Mouse (Mus musculus): ENCODE measurements around the gene Zfp503. TPM values are rescaled to one million over a fixed set of nuclear protein-coding genes. Genes with fewer than 3 reads are reported as not detected.

Zfp503 gene
- polyA plus RNA-seq, 1 experiment from 2014 or later, result 39.5 TPM

GRCm38 (mm10) chr14:22014781-22015180 is 25.4 kb upstream of the Zfp503 start:
- peaks cover 12% of the 10 kb centered on the region; the same call in 1 of the 2 replicates for H3K27me3 ChIP-seq
- ATAC-seq (replicated peaks; ENCODE audit: low FRiP score), result no peak
- 41% methylated on average over 4 of the region's 4 CpGs for WGBS
- no peaks in the 10 kb centered on the region for H3K36me3 ChIP-seq
- no peak overlapping the region for H3K9ac ChIP-seq
- no peak overlapping the region for H3K4me3 ChIP-seq (replicated peaks)
- peaks cover 21% of the 10 kb centered on the region for H3K4me1 ChIP-seq
- H3K27ac ChIP-seq, result peak overlapping the region; percentile 30; the same call in 1 of the 2 replicates
- no peaks in the 10 kb centered on the region for H3K9me3 ChIP-seq (replicated peaks)
- no peak overlapping the region for H3K4me2 ChIP-seq

DNA sequence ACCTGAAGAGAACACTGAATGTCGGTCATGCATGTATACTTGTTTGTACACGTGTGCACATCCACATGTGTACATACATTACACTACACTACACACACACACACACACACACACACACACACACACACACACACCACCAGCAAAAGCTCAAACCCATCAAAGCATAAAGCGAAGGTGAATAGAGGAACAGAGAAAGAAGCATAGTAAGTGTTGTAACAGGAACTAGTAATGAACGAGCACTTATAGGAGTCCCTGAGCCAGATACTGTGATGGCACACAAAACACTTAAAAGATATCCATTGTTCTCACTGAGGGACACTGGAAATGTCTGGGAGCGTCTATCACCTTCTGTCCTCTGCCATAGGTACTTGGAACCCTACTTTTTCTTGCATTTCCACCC is 24.9 kb upstream of the Zfp503 start:
- Histone ChIP-seq H3K4me1 (peaks cover 16% of the 10 kb centered on the region), H3K27ac (peak overlapping the region; percentile 30; the same call in 1 of the 2 replicates), H3K36me3 (no peaks in the 10 kb centered on the region), H3K4me3 (replicated peaks) (no peak overlapping the region), H3K9me3 (replicated peaks) (no peaks in the 10 kb centered on the region), H3K4me2 (no peak overlapping the region), H3K9ac (no peak overlapping the region), H3K27me3 (peaks cover 8% of the 10 kb centered on the region; the same call in 1 of the 2 replicates)
- 87% methylated on average over 5 of the region's 5 CpGs for WGBS
- no peak for ATAC-seq (replicated peaks; ENCODE audit: low FRiP score)

DNA sequence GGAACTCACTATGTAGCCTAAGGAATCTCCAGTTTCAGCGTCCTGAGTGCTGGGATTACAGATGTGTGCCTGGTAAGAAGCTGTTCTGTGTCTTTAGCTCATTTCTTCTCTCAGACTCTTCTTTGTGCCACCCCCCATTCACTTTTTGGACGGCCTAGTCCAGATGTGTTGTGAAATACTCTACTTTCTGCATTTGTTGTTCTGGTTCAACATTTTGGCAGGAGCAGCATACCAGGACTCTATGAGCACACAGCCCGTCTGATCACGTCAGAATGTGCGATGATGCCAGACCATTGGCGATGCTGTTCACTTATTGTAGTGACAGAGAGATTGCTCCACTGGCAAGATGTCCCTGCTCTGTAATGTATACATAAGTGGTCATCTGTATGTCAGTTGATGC is 17.6 kb upstream of the Zfp503 start:
- no peak overlapping the region for H3K4me3 ChIP-seq (replicated peaks)
- H3K36me3 ChIP-seq, result no peaks in the 10 kb centered on the region
- H3K27ac ChIP-seq, result no peak overlapping the region
- no peak for ATAC-seq (replicated peaks; ENCODE audit: low FRiP score)
- no peak overlapping the region for H3K9ac ChIP-seq
- no peak overlapping the region for H3K4me2 ChIP-seq
- H3K4me1 ChIP-seq, result no peaks in the 10 kb centered on the region
- H3K9me3 ChIP-seq (replicated peaks), result no peaks in the 10 kb centered on the region
- 86% methylated on average over 6 of the region's 6 CpGs for WGBS
- H3K27me3 ChIP-seq, result peaks cover 5% of the 10 kb centered on the region

GRCm38 (mm10) chr14:22004943-22005342 is 15.5 kb upstream of the Zfp503 start:
- WGBS, result 58% methylated on average over 4 of the region's 4 CpGs
- H3K9me3 ChIP-seq (replicated peaks), result no peaks in the 10 kb centered on the region
- peaks cover 5% of the 10 kb centered on the region for H3K27me3 ChIP-seq

DNA sequence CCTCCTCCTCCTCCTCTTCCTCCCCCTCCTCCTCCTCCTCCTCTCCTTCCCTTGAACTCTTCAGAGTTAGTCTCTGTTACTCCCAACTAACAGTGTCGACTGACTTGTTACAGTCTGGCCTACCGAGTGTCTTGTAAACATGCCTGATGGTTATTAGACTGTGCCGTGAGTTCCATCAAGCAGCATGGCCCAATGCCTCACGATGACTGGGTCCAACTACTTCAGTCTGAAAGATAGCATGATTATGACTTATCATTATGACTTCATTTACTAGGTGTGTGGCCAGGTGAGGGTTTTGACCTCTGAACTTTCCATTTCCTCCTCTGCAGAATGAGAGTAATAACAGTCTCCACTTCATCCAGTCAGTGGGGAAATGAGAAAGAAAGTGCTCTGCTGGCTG is 14.2 kb upstream of the Zfp503 start:
- H3K9ac ChIP-seq, result no peak overlapping the region
- no peak overlapping the region for H3K4me2 ChIP-seq
- ATAC-seq (replicated peaks; ENCODE audit: low FRiP score), result no peak
- no peaks in the 10 kb centered on the region for H3K4me1 ChIP-seq
- H3K4me3 ChIP-seq (replicated peaks), result no peak overlapping the region
- H3K36me3 ChIP-seq, result no peaks in the 10 kb centered on the region
- no peak overlapping the region for H3K27ac ChIP-seq
- H3K9me3 ChIP-seq (replicated peaks), result no peaks in the 10 kb centered on the region
- 67% methylated on average over 4 of the region's 4 CpGs for WGBS
- peaks cover 5% of the 10 kb centered on the region for H3K27me3 ChIP-seq

More at GRCm38 (mm10) chr14:22004943-22005342, 15.5 kb upstream of the Zfp503 start:
- Histone ChIP-seq H3K4me3 (replicated peaks) (no peak overlapping the region), H3K4me1 (no peaks in the 10 kb centered on the region), H3K36me3 (no peaks in the 10 kb centered on the region), H3K9ac (no peak overlapping the region), H3K27ac (no peak overlapping the region), H3K4me2 (no peak overlapping the region)
- no peak for ATAC-seq (replicated peaks; ENCODE audit: low FRiP score)

- H3K4me3 ChIP-seq (replicated peaks), result no peak overlapping the region
- no peaks in the 10 kb centered on the region for H3K4me1 ChIP-seq
- WGBS, result 81% methylated on average over 1 of the region's 1 CpGs
- no peaks in the 10 kb centered on the region for H3K36me3 ChIP-seq
- no peak for ATAC-seq (replicated peaks; ENCODE audit: low FRiP score)
- no peak overlapping the region for H3K27ac ChIP-seq
- no peaks in the 10 kb centered on the region for H3K9me3 ChIP-seq (replicated peaks)
- H3K27me3 ChIP-seq, result peaks cover 5% of the 10 kb centered on the region
- H3K9ac ChIP-seq, result no peak overlapping the region
- H3K4me2 ChIP-seq, result no peak overlapping the region
Observed at GRCm38 (mm10) chr14:22003231-22003630, 13.8 kb upstream of the Zfp503 start.

GRCm38 (mm10) chr14:21999588-21999987 is 10.2 kb upstream of the Zfp503 start:
- Histone ChIP-seq H3K27ac (no peak overlapping the region), H3K27me3 (peaks cover 4% of the 10 kb centered on the region; the same call in 1 of the 2 replicates), H3K9ac (no peak overlapping the region), H3K4me1 (peaks cover 3% of the 10 kb centered on the region), H3K36me3 (no peaks in the 10 kb centered on the region), H3K4me3 (replicated peaks) (no peak overlapping the region), H3K4me2 (no peak overlapping the region), H3K9me3 (replicated peaks) (no peaks in the 10 kb centered on the region)
- ATAC-seq (replicated peaks; ENCODE audit: low FRiP score), result no peak
- WGBS, result 89% methylated on average over 4 of the region's 4 CpGs

DNA sequence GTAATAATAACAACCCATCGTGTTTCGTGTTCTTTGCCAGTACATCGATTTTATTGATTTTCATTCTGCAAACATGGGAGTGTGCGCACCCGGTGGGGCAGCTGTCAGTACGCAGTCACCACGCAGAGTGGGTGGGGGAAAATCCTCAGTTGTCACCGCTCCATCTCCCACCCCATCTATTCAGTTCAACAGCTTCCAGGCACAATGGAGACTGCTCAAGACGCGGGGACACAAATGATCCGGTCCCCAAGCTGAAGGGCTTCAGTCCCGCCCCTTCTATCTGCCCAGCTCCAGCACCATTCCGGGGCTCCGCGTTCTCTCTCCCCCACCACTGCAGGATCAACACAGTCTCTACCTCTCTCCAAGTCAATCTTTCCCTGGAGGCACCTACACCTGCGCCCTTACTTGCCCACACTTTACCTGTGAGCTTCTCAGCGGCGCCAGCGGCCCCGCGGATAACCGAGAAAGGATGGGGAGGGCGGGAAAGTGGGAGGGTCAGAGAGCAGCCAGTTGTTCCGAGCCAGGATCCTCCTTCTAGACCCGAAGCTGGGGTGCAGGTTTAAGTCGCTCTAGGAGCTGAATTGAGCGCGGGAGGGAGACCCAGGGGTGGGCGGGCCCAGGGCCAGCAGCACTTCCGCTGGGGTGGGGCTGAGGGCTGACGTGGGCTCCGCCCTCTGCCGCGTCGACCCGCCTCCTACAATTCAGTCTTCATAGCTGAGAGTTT is 5.8 kb upstream of the Zfp503 start:
- ATAC-seq (replicated peaks; ENCODE audit: low FRiP score), result peak; percentile 85
- Histone ChIP-seq H3K36me3 (no peaks in the 10 kb centered on the region), H3K9me3 (replicated peaks) (no peaks in the 10 kb centered on the region), H3K4me2 (peak overlapping the region; percentile 84), H3K4me1 (peaks cover 35% of the 10 kb centered on the region), H3K27me3 (no peaks in the 10 kb centered on the region), H3K9ac (peak overlapping the region; percentile 74), H3K27ac (peak overlapping the region; percentile 90), H3K4me3 (replicated peaks) (peak overlapping the region; percentile 62)
- WGBS, result under 1% methylated on average over 35 of the region's 36 CpGs

- Histone ChIP-seq H3K9me3 (replicated peaks) (no peaks in the 10 kb centered on the region), H3K27ac (peak overlapping the region; percentile 90), H3K36me3 (no peaks in the 10 kb centered on the region), H3K4me1 (peaks cover 35% of the 10 kb centered on the region), H3K4me2 (peak overlapping the region; percentile 84), H3K9ac (peak overlapping the region; percentile 74), H3K4me3 (replicated peaks) (peak overlapping the region; percentile 62), H3K27me3 (no peaks in the 10 kb centered on the region)
- ATAC-seq (replicated peaks; ENCODE audit: low FRiP score), result no peak
- WGBS, result 2% methylated on average over 44 of the region's 44 CpGs
Observed at GRCm38 (mm10) chr14:21994061-21994990, 4.9 kb upstream of the Zfp503 start.

GRCm38 (mm10) chr14:21993251-21994060 is 4.1 kb upstream of the Zfp503 start:
- Histone ChIP-seq H3K4me2 (peak overlapping the region; percentile 87), H3K4me1 (peaks cover 43% of the 10 kb centered on the region), H3K9ac (peak overlapping the region; percentile 74), H3K27ac (peak overlapping the region; percentile 90), H3K9me3 (replicated peaks) (no peaks in the 10 kb centered on the region), H3K27me3 (no peaks in the 10 kb centered on the region), H3K4me3 (replicated peaks) (peak overlapping the region; percentile 62), H3K36me3 (no peaks in the 10 kb centered on the region)
- ATAC-seq (replicated peaks; ENCODE audit: low FRiP score), result no peak
- WGBS, result 27% methylated on average over 14 of the region's 14 CpGs

- Histone ChIP-seq H3K4me2 (peak overlapping the region; percentile 87), H3K27ac (peak overlapping the region; percentile 99), H3K9ac (0 out of 2 replicates have a peak overlapping the region, but pooled peaks have one; percentile 59), H3K27me3 (no peaks in the 10 kb centered on the region), H3K36me3 (no peaks in the 10 kb centered on the region), H3K4me3 (replicated peaks) (peak overlapping the region; percentile 71), H3K4me1 (peaks cover 43% of the 10 kb centered on the region), H3K9me3 (replicated peaks) (no peaks in the 10 kb centered on the region)
- no peak for ATAC-seq (replicated peaks; ENCODE audit: low FRiP score)
- WGBS, result 72% methylated on average over 4 of the region's 4 CpGs
Observed at GRCm38 (mm10) chr14:21992321-21992885, 3.0 kb upstream of the Zfp503 start.

Data from kidney, embryonic 15.5 days (tissue).